Mouse (Mus musculus) cerebellum, adult 2 months (tissue): ENCODE results near the gene Abcc5. TPM values are rescaled to one million over a fixed set of nuclear protein-coding genes. Genes with fewer than 3 reads are reported as not detected.
"Not testable (repeated sequence)": the region's sequence is repeated elsewhere in the genome, so short reads cannot be mapped to it uniquely, and the experiment has no call there.

Source experiments
- DNase-seq, 2 experiments: peaks; one replicate each; pipeline ENCODE4 v3.0.0; 2021
- H3K27ac ChIP-seq: fragments of 200-500 bp; 2 replicates; pipeline ENCODE4 v1.5.1; 2012; ENCODE audit warnings: low read length, control low read depth, inconsistent platforms; ENCODE audit not compliant: insufficient read depth
- H3K27me3 ChIP-seq: fragments of 200-500 bp; 2 replicates; pipeline ENCODE4 v1.6.1; 2012; ENCODE audit warnings: inconsistent platforms, mild to moderate bottlenecking, low read length, moderate library complexity; ENCODE audit not compliant: control insufficient read depth, insufficient read depth
- H3K4me1 ChIP-seq: fragments of 200-500 bp; 2 replicates; pipeline ENCODE4 v1.6.1; 2011; ENCODE audit warnings: low read length; ENCODE audit not compliant: control insufficient read depth, insufficient read depth
- H3K4me3 ChIP-seq: fragments of 200-500 bp; replicated peaks from 2 replicates; pipeline ENCODE3; 2011; ENCODE audit warnings: mild to moderate bottlenecking, low read depth, low read length, control low read depth; ENCODE audit not compliant: insufficient read depth
- CTCF ChIP-seq: fragments of 200-500 bp; IDR thresholded peaks from 2 replicates; pipeline ENCODE4 v1.5.1; 2011; ENCODE audit warnings: low read depth, mild to moderate bottlenecking, control low read depth, low read length, moderate library complexity, borderline replicate concordance; ENCODE audit not compliant: insufficient read depth
- POLR2A ChIP-seq: fragments of 200-500 bp; IDR thresholded peaks from 2 replicates; pipeline ENCODE4 v1.6.1; 2011; ENCODE audit warnings: low read length, control low read depth, borderline replicate concordance; ENCODE audit not compliant: insufficient read depth
- WGBS: fragments of 180-500 bp; shearing (Covaris S2); methylation state at CpG from one replicate; pipeline ENCODE4 v1.1.7; 2018; 5-methylcytosine and 5-hydroxymethylcytosine counted together
- polyA plus RNA-seq: library from polyadenylated mRNA; depleted of rRNA; stranded (reverse); fragments of >200 nt; gene quantifications from 2 replicates; pipeline ENCODE4 v1.2.3, GENCODE M21; 2012; rRNA removed

The Abcc5 gene
- 251 and 263 TPM in 2 replicates for polyA plus RNA-seq

GRCm38 (mm10) chr16:20425855-20426598 lies at the start of gene Abcc5:
Gene Abcc5 (minus strand): TSS chr16:20426394.
- DNase-seq, result peak; percentile 95 to 97
- TF ChIP-seq CTCF (peak; percentile 72), POLR2A (peak; percentile 86)
- under 1% methylated on average over 62 of the region's 62 CpGs for WGBS

GRCm38 (mm10) chr16:20475335-20475734 lies 49.1 kb upstream of the Abcc5 start:
- no peak overlapping the region for H3K4me3 ChIP-seq
- H3K27me3 ChIP-seq, result no peaks in the 10 kb centered on the region
- H3K4me1 ChIP-seq, result no peaks in the 10 kb centered on the region
- no peak for DNase-seq
- no peak for TF ChIP-seq CTCF
- no peak for TF ChIP-seq POLR2A
- WGBS, result 97% methylated on average over 1 of the region's 1 CpGs
- H3K27ac ChIP-seq, result no peak overlapping the region

More at GRCm38 (mm10) chr16:20425855-20426598, at the start of gene Abcc5:
- Histone ChIP-seq H3K27ac (peak within 1 kb of the TSS; percentile 88), H3K4me3 (peak within 1 kb of the TSS; percentile 86), H3K4me1 (peaks cover 4% of the 10 kb centered on the region), H3K27me3 (no peaks in the 10 kb centered on the region)

- Histone ChIP-seq H3K27ac (no peak overlapping the region), H3K4me3 (no peak overlapping the region), H3K27me3 (no peaks in the 10 kb centered on the region), H3K4me1 (no peaks in the 10 kb centered on the region)
- no peak for DNase-seq
- WGBS, result 79% methylated on average over 6 of the region's 6 CpGs
- TF ChIP-seq POLR2A (no peak), CTCF (no peak)
These were observed 48.6 kb upstream of the Abcc5 start for GRCm38 (mm10) chr16:20474786-20475185.

GRCm38 (mm10) chr16:20474211-20474610 lies 48.0 kb upstream of the Abcc5 start:
- DNase-seq, result no peak
- 88% methylated on average over 8 of the region's 8 CpGs for WGBS
- TF ChIP-seq CTCF (no peak), POLR2A (no peak)

GRCm38 (mm10) chr16:20473748-20474147 lies 47.6 kb upstream of the Abcc5 start:
- Histone ChIP-seq H3K4me1 (no peaks in the 10 kb centered on the region), H3K27me3 (no peaks in the 10 kb centered on the region), H3K4me3 (no peak overlapping the region), H3K27ac (no peak overlapping the region)
- DNase-seq, result no peak
- 60% methylated on average over 1 of the region's 1 CpGs for WGBS
- TF ChIP-seq POLR2A (no peak), CTCF (no peak)

More at GRCm38 (mm10) chr16:20474211-20474610, 48.0 kb upstream of the Abcc5 start:
- H3K27me3 ChIP-seq, result no peaks in the 10 kb centered on the region
- no peak overlapping the region for H3K4me3 ChIP-seq
- no peaks in the 10 kb centered on the region for H3K4me1 ChIP-seq
- H3K27ac ChIP-seq, result no peak overlapping the region

- 56% methylated on average over 1 of the region's 1 CpGs for WGBS
These were observed 45.5 kb upstream of the Abcc5 start for GRCm38 (mm10) chr16:20471686-20472085.

GRCm38 (mm10) chr16:20470981-20471380 lies 44.8 kb upstream of the Abcc5 start:
- no peak overlapping the region for H3K4me3 ChIP-seq
- TF ChIP-seq POLR2A (no peak), CTCF (no peak)
- DNase-seq, result no peak
- no peak overlapping the region for H3K27ac ChIP-seq
- H3K4me1 ChIP-seq, result no peaks in the 10 kb centered on the region
- H3K27me3 ChIP-seq, result no peaks in the 10 kb centered on the region
- WGBS, result 93% methylated on average over 2 of the region's 2 CpGs

More at GRCm38 (mm10) chr16:20471686-20472085, 45.5 kb upstream of the Abcc5 start:
- H3K27ac ChIP-seq, result no peak overlapping the region
- H3K4me3 ChIP-seq, result no peak overlapping the region
- no peaks in the 10 kb centered on the region for H3K27me3 ChIP-seq
- DNase-seq, result no peak
- H3K4me1 ChIP-seq, result no peaks in the 10 kb centered on the region
- TF ChIP-seq CTCF, result no peak
- TF ChIP-seq POLR2A, result no peak

- no peak overlapping the region for H3K27ac ChIP-seq
- DNase-seq, result no peak
- H3K4me3 ChIP-seq, result no peak overlapping the region
- no peaks in the 10 kb centered on the region for H3K27me3 ChIP-seq
- no peak for TF ChIP-seq POLR2A
- no peaks in the 10 kb centered on the region for H3K4me1 ChIP-seq
These were observed 38.5 kb upstream of the Abcc5 start for GRCm38 (mm10) chr16:20464725-20465124.

GRCm38 (mm10) chr16:20458736-20459135 lies 32.5 kb upstream of the Abcc5 start:
- WGBS, result 89% methylated on average over 5 of the region's 5 CpGs
- H3K4me1 ChIP-seq, H3K27ac ChIP-seq, H3K27me3 ChIP-seq, DNase-seq, H3K4me3 ChIP-seq: not testable (repeated sequence)
